Mouse (Mus musculus) midbrain, postnatal 0 days (tissue): Measurements from ENCODE around the gene Fam126a. TPM values are rescaled to one million over a fixed set of nuclear protein-coding genes. Genes with fewer than 3 reads are reported as not detected.

Experiments used
- ATAC-seq: fragments of 200-750 bp; cut with Nextera tagmentation; 2 replicates; pipeline ENCODE4 v1.8.0; 2017; ENCODE audit warnings: moderate number of reproducible peaks, mild to moderate bottlenecking, moderate TSS enrichment, moderate library complexity; ENCODE audit not compliant: low FRiP score
- DNase-seq: peaks from one replicate; pipeline ENCODE4 v3.0.0-alpha.2; 2015; ENCODE audit warnings: low spot score
- H3K27ac ChIP-seq: fragments of 300-500 bp; sonication (generic); 2 replicates; pipeline ENCODE4 v1.5.1; 2014; ENCODE audit warnings: low read depth, mild to moderate bottlenecking, low read length, mixed read lengths
- H3K27me3 ChIP-seq: fragments of 300-500 bp; sonication (generic); 2 replicates; pipeline ENCODE4 v1.6.1; 2014; ENCODE audit warnings: low read length, control low read depth, mixed read lengths; ENCODE audit not compliant: insufficient read depth
- H3K36me3 ChIP-seq: fragments of 300-500 bp; sonication (generic); 2 replicates; pipeline ENCODE4 v1.6.1; 2014; ENCODE audit warnings: low read length, control low read depth, mixed read lengths; ENCODE audit not compliant: insufficient read depth
- H3K4me1 ChIP-seq: fragments of 300-500 bp; sonication (generic); 2 replicates; pipeline ENCODE4 v1.6.1; 2014; ENCODE audit warnings: mild to moderate bottlenecking, control low read depth, antibody characterized with exemption, low read length, mixed read lengths; ENCODE audit not compliant: insufficient read depth
- H3K4me2 ChIP-seq: fragments of 300-500 bp; sonication (generic); 2 replicates; pipeline ENCODE4 v1.6.1; 2014; ENCODE audit warnings: low read depth, mild to moderate bottlenecking, low read length, mixed read lengths; ENCODE audit not compliant: poor library complexity, severe bottlenecking
- H3K4me3 ChIP-seq: fragments of 300-500 bp; sonication (generic); 2 replicates; pipeline ENCODE4 v1.5.1; 2014; ENCODE audit warnings: low read depth, mild to moderate bottlenecking, low read length, moderate library complexity
- H3K9ac ChIP-seq: fragments of 300-500 bp; sonication (generic); replicated peaks from 2 replicates; pipeline ENCODE4 v1.6.1; 2014; ENCODE audit warnings: mild to moderate bottlenecking, low read length, moderate library complexity, mixed read lengths; ENCODE audit not compliant: poor library complexity, severe bottlenecking
- H3K9me3 ChIP-seq: fragments of 300-500 bp; sonication (generic); 2 replicates; pipeline ENCODE4 v1.6.1; 2016; ENCODE audit warnings: low read length, control low read depth
- CTCF ChIP-seq: IDR thresholded peaks from 2 replicates; pipeline ENCODE4 v1.5.1; 2016; ENCODE audit warnings: antibody characterized with exemption, mild to moderate bottlenecking
- WGBS: fragments of 180-500 bp; shearing (Covaris S2); extraction: QIAGEN DNeasy Blood & Tissue Kit; methylation state at CpG from one replicate; pipeline ENCODE4 v1.1.7; 2014; 5-methylcytosine and 5-hydroxymethylcytosine counted together
- polyA plus RNA-seq: library from polyadenylated mRNA; unstranded; fragments of >200 nt; fragmentation: Nextera tagmentation; extraction: Ambion mirVana; gene quantifications from 2 replicates; pipeline ENCODE4 v1.2.1, GENCODE M21; 2015
- total RNA-seq: library from RNA; depleted of rRNA; stranded (reverse); fragments of >200 nt; gene quantifications from 2 replicates; pipeline ENCODE4 v1.2.3, GENCODE M21; 2014

Gene Fam126a
- total and polyA plus RNA-seq, 2 experiments from 2014 or later, result 19.7 to 23.7 TPM

DNA sequence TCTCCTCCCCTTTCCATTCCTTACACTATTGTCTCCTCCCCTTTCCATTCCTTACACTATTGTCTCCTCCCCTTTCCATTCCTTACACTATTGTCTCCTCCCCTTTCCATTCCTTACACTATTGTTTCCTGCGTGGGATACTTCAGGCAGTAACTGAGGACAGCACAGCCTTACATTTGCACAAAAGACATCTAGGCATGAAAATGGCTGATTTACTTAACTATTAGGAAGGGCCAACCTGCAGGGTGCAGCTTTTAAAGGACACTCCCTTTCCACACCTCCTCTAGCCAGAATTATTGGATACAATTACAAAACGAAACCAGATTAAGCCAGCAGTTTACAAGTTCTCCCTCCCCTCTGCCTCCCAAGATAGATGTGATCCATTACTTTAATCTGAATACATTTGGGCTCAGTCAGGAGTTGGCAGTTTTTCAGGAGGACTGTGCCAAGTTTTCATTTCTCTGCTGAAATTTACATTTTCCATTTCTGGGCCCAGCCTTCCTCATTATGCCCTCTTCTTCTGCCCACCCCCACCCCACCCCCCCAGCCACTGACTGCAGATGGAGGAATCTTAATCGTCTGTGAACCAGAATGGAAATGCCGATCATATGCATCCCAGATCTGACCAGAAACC, 15.6 kb upstream of the Fam126a start:
- WGBS, result 41% methylated on average over 4 of the region's 4 CpGs

DNA sequence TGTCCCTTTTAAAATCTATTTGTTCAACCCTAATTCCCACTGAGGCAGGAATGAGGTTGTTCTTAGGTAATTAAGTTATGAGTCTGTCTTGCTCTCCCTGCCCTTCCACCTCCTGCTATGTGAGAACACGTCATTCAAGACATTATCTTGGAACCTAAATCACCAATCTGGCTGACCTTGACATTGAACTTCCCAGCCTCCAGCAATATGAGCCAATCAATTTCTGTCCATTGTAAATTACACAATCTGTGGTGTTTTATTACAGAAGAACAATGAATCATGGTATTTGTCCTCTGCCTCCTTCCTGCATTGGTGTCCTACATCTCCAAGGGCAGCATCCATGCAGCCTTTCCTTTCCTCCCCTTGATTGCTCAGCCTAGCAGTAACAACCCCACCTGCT, 13.9 kb upstream of the Fam126a start:
- no peaks in the 10 kb centered on the region for H3K4me1 ChIP-seq
- no peaks in the 10 kb centered on the region; the same call in 1 of the 2 replicates for H3K27me3 ChIP-seq
- H3K4me2 ChIP-seq, result no peak overlapping the region
- TF ChIP-seq CTCF, result no peak
- ATAC-seq (no peak), DNase-seq (no peak)
- 64% methylated on average over 1 of the region's 1 CpGs for WGBS
- H3K27ac ChIP-seq, result no peak overlapping the region
- H3K9me3 ChIP-seq, result no peaks in the 10 kb centered on the region
- H3K4me3 ChIP-seq, result no peak overlapping the region
- H3K9ac ChIP-seq, result no peak overlapping the region
- H3K36me3 ChIP-seq, result no peaks in the 10 kb centered on the region

More for the DNA sequence above, 15.6 kb upstream of the Fam126a start:
- DNase-seq (peak; percentile 65), ATAC-seq (no peak)
- H3K4me3 ChIP-seq, result no peak overlapping the region
- H3K27me3 ChIP-seq, result no peaks in the 10 kb centered on the region; the same call in 1 of the 2 replicates
- H3K9ac ChIP-seq, result no peak overlapping the region
- no peaks in the 10 kb centered on the region for H3K36me3 ChIP-seq
- H3K4me2 ChIP-seq, result no peak overlapping the region
- H3K27ac ChIP-seq, result no peak overlapping the region
- no peaks in the 10 kb centered on the region for H3K9me3 ChIP-seq
- TF ChIP-seq CTCF, result no peak
- H3K4me1 ChIP-seq, result no peaks in the 10 kb centered on the region

DNA sequence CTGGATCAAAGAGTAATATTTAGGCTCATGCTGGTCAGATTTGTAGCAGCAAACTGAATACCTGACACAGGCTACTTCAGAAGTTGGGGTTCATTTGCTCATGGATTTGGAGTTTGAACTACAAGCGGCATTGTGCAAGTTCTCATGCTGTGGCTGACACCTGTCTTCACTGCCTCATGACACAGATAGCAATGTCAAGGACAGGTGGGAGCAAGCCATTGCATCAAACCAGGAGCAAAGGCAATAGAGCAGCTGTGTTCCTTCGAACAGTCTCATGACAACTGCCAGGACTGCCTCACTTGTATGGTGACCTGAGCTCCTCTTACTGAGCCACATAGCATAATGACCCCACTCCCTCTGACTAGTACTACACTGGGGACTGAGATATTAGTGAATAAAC, 12.9 kb upstream of the Fam126a start:
- ATAC-seq (no peak), DNase-seq (no peak)
- no peak overlapping the region for H3K4me3 ChIP-seq
- no peaks in the 10 kb centered on the region; the same call in 1 of the 2 replicates for H3K27me3 ChIP-seq
- H3K9ac ChIP-seq, result no peak overlapping the region
- H3K4me2 ChIP-seq, result no peak overlapping the region
- H3K36me3 ChIP-seq, result no peaks in the 10 kb centered on the region
- H3K9me3 ChIP-seq, result no peaks in the 10 kb centered on the region
- WGBS, result 95% methylated on average over 2 of the region's 2 CpGs
- H3K4me1 ChIP-seq, result no peaks in the 10 kb centered on the region
- no peak for TF ChIP-seq CTCF
- no peak overlapping the region for H3K27ac ChIP-seq

DNA sequence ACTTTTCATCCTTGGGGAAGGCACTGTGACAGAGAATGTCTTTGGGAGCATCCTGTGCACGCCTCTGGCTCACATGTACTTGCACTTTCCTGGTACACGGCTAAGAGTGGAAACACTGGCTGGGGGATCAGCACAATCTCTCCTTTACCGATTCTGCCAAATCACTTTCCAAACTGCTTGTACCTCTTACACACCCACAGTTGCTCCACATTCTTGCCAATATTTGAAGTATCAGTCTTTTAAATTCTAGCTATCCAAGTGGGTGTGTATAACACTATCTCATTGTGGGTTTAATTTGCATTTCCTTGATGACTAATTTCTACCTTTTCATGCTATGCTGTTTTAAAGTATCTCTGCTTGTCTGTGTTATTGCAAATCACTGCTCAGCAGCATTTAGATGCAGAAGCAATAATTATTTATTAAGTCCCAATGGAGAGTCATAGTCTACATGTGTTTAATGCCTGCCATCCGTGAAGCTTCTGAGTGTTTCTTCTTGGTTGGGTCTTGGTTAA, 10.9 kb upstream of the Fam126a start:
- H3K36me3 ChIP-seq, result no peaks in the 10 kb centered on the region
- no peaks in the 10 kb centered on the region for H3K9me3 ChIP-seq
- no peak for TF ChIP-seq CTCF
- no peak overlapping the region for H3K4me2 ChIP-seq
- no peaks in the 10 kb centered on the region; the same call in 1 of the 2 replicates for H3K27me3 ChIP-seq
- H3K9ac ChIP-seq, result no peak overlapping the region
- H3K4me3 ChIP-seq, result no peak overlapping the region
- H3K27ac ChIP-seq, result no peak overlapping the region
- no peak for DNase-seq
- ATAC-seq, result no peak
- H3K4me1 ChIP-seq, result no peaks in the 10 kb centered on the region
- WGBS, result 83% methylated on average over 4 of the region's 4 CpGs

DNA sequence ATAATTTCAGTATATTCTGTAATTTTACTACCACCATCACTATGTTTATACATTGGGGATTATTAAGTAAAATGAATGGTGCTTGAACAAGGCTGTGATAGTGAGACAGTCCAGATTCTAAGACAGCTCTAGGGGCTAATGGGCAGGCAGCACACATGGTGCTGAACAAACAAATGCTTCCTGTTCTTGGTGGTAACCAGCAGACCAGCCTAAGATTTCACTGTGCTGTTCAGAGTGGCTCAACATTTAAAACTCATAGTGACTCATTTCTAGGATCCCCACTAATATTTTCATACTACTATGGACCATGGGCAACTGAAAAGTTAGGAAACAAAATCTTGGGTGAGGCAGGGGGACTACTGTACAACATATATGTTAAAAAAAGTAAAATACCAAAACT, 10.1 kb upstream of the Fam126a start:
- DNase-seq (no peak), ATAC-seq (no peak)
- no peaks in the 10 kb centered on the region; the same call in 1 of the 2 replicates for H3K27me3 ChIP-seq
- H3K9me3 ChIP-seq, result no peaks in the 10 kb centered on the region
- H3K4me1 ChIP-seq, result no peaks in the 10 kb centered on the region
- H3K4me3 ChIP-seq, result no peak overlapping the region
- H3K4me2 ChIP-seq, result no peak overlapping the region
- no peak overlapping the region for H3K27ac ChIP-seq
- H3K9ac ChIP-seq, result no peak overlapping the region
- H3K36me3 ChIP-seq, result no peaks in the 10 kb centered on the region
- no peak for TF ChIP-seq CTCF

DNA sequence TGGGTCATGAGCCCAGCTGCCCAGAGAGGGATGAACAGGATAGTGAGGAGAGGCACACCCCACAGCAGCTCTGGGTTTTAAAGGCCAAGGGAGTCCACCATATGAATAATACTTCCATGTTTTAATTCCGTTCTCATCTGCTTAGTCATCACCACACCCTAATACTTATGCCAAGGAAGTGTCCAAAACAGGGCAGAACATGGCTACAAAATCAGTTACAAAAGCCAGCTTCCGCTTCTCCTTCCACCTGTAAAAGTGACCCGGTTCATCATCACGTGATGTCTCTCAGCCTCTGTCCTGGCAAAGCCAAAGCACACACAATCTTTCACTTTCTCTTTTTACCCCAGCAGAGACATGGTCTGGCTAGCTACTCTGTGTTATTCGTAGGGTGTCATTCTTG, 8.9 kb upstream of the Fam126a start:
- no peak overlapping the region for H3K4me2 ChIP-seq
- H3K4me1 ChIP-seq, result no peaks in the 10 kb centered on the region
- no peak for TF ChIP-seq CTCF
- no peak overlapping the region for H3K27ac ChIP-seq
- no peak overlapping the region for H3K9ac ChIP-seq
- H3K9me3 ChIP-seq, result no peaks in the 10 kb centered on the region
- no peak overlapping the region for H3K4me3 ChIP-seq
- DNase-seq, result no peak
- no peaks in the 10 kb centered on the region; the same call in 1 of the 2 replicates for H3K27me3 ChIP-seq
- no peaks in the 10 kb centered on the region for H3K36me3 ChIP-seq
- 88% methylated on average over 5 of the region's 5 CpGs for WGBS
- ATAC-seq, result no peak
